Mouse (Mus musculus) cerebellum, adult 2 months (tissue): ENCODE data around the gene Ccl28. TPM values are rescaled to one million over a fixed set of nuclear protein-coding genes. Genes with fewer than 3 reads are reported as not detected.
"Not testable (repeated sequence)": the region's sequence is repeated elsewhere in the genome, so short reads cannot be mapped to it uniquely, and the experiment has no call there.

Source experiments
- DNase-seq, 2 experiments: peaks; one replicate each; pipeline ENCODE4 v3.0.0; 2021
- H3K27ac ChIP-seq: fragments of 200-500 bp; 2 replicates; pipeline ENCODE4 v1.5.1; 2012; ENCODE audit warnings: low read length, control low read depth, inconsistent platforms; ENCODE audit not compliant: insufficient read depth
- H3K27me3 ChIP-seq: fragments of 200-500 bp; 2 replicates; pipeline ENCODE4 v1.6.1; 2012; ENCODE audit warnings: inconsistent platforms, mild to moderate bottlenecking, low read length, moderate library complexity; ENCODE audit not compliant: control insufficient read depth, insufficient read depth
- H3K4me1 ChIP-seq: fragments of 200-500 bp; 2 replicates; pipeline ENCODE4 v1.6.1; 2011; ENCODE audit warnings: low read length; ENCODE audit not compliant: control insufficient read depth, insufficient read depth
- H3K4me3 ChIP-seq: fragments of 200-500 bp; replicated peaks from 2 replicates; pipeline ENCODE3; 2011; ENCODE audit warnings: mild to moderate bottlenecking, low read depth, low read length, control low read depth; ENCODE audit not compliant: insufficient read depth
- CTCF ChIP-seq: fragments of 200-500 bp; IDR thresholded peaks from 2 replicates; pipeline ENCODE4 v1.5.1; 2011; ENCODE audit warnings: low read depth, mild to moderate bottlenecking, control low read depth, low read length, moderate library complexity, borderline replicate concordance; ENCODE audit not compliant: insufficient read depth
- POLR2A ChIP-seq: fragments of 200-500 bp; IDR thresholded peaks from 2 replicates; pipeline ENCODE4 v1.6.1; 2011; ENCODE audit warnings: low read length, control low read depth, borderline replicate concordance; ENCODE audit not compliant: insufficient read depth
- WGBS: fragments of 180-500 bp; shearing (Covaris S2); methylation state at CpG from one replicate; pipeline ENCODE4 v1.1.7; 2018; 5-methylcytosine and 5-hydroxymethylcytosine counted together
- polyA plus RNA-seq: library from polyadenylated mRNA; depleted of rRNA; stranded (reverse); fragments of >200 nt; gene quantifications from 2 replicates; pipeline ENCODE4 v1.2.3, GENCODE M21; 2012; rRNA removed

Gene Ccl28
- polyA plus RNA-seq, 1 experiment: 0.47 TPM

GRCm38 (mm10) chr13:119690876-119691620 is 67.4 kb downstream of the Ccl28 start:
- peak overlapping the region; percentile 62; the same call in 1 of the 2 replicates for H3K27ac ChIP-seq
- peak; percentile 35 to 50 for DNase-seq
- WGBS: 1% methylated on average over 7 of the region's 7 CpGs
- H3K4me1 ChIP-seq: no peaks in the 10 kb centered on the region
- no peak for TF ChIP-seq CTCF
- no peak for TF ChIP-seq POLR2A
- H3K27me3 ChIP-seq: no peaks in the 10 kb centered on the region
- peak overlapping the region; percentile 76 for H3K4me3 ChIP-seq

- H3K27ac ChIP-seq, DNase-seq, H3K4me1 ChIP-seq, H3K27me3 ChIP-seq, H3K4me3 ChIP-seq: not testable (repeated sequence)
- 66% methylated on average over 3 of the region's 3 CpGs for WGBS
Measured at GRCm38 (mm10) chr13:119691958-119692357, 68.3 kb downstream of the Ccl28 start.

GRCm38 (mm10) chr13:119695676-119696075 is 72.1 kb downstream of the Ccl28 start:
- Histone ChIP-seq H3K4me1 (no peaks in the 10 kb centered on the region), H3K27ac (no peak overlapping the region), H3K4me3 (no peak overlapping the region), H3K27me3 (no peaks in the 10 kb centered on the region)
- WGBS: 61% methylated on average over 4 of the region's 4 CpGs
- DNase-seq: no peak
- TF ChIP-seq POLR2A (no peak), CTCF (no peak)

- TF ChIP-seq CTCF: no peak
- TF ChIP-seq POLR2A: no peak
- DNase-seq: no peak
- no peaks in the 10 kb centered on the region for H3K27me3 ChIP-seq
- no peak overlapping the region for H3K27ac ChIP-seq
- no peaks in the 10 kb centered on the region for H3K4me1 ChIP-seq
- H3K4me3 ChIP-seq: no peak overlapping the region
- WGBS: 73% methylated on average over 1 of the region's 1 CpGs
Measured at GRCm38 (mm10) chr13:119696496-119696895, 72.9 kb downstream of the Ccl28 start.

GRCm38 (mm10) chr13:119698436-119698835 is 74.8 kb downstream of the Ccl28 start:
- TF ChIP-seq CTCF (no peak), POLR2A (no peak)
- no peak overlapping the region for H3K27ac ChIP-seq
- 97% methylated on average over 4 of the region's 4 CpGs for WGBS
- H3K4me1 ChIP-seq: no peaks in the 10 kb centered on the region
- H3K27me3 ChIP-seq: no peaks in the 10 kb centered on the region
- DNase-seq: no peak
- no peak overlapping the region for H3K4me3 ChIP-seq

Other genes with a start within 250 kb of the Ccl28 start
- gene Paip1, start 195.2 kb upstream of the Ccl28 start, polyA plus RNA-seq: 65.7 and 68.7 TPM in 2 replicates
- 78.6 and 80.9 TPM in 2 replicates for gene 4833420G17Rik, start 161.1 kb upstream of the Ccl28 start, polyA plus RNA-seq
- 11.5 and 18.2 TPM in 2 replicates for gene Tmem267, start 135.8 kb upstream of the Ccl28 start, polyA plus RNA-seq
- 1.5 and 1.7 TPM in 2 replicates for gene 3110070M22Rik, start 135.4 kb upstream of the Ccl28 start, polyA plus RNA-seq
- gene Hmgcs1, start 66.6 kb downstream of the Ccl28 start, polyA plus RNA-seq: 148 and 162 TPM in 2 replicates
- gene Nim1k, start 132.1 kb downstream of the Ccl28 start, polyA plus RNA-seq: 4.3 and 4.7 TPM in 2 replicates
- 24.5 and 26.1 TPM in 2 replicates for gene Zfp131, start 167.1 kb downstream of the Ccl28 start, polyA plus RNA-seq
- gene AF067063, start 206.4 kb downstream of the Ccl28 start, polyA plus RNA-seq: not detected in 2 replicates
- not detected in 2 replicates for gene D13Ertd608e, start 212.2 kb downstream of the Ccl28 start, polyA plus RNA-seq